ENCODE assay signal across 20 mouse cellular contexts in genomic region chr15:98656982-98657751, GRCm38 (mm10). TPM values are rescaled to one million over a fixed set of nuclear protein-coding genes. Genes with fewer than 3 reads are reported as not detected.
DNase-seq lines count a peak whose midpoint lies in the region; ATAC-seq and TF ChIP-seq lines count a peak whose summit lies in the region.
"Had no signal": no experiment of that assay in that cellular context is flagged by ENCODE, and none has a peak within 500 bp of the region (broad histone marks: within the 10 kb centered on the region; RNA-seq: fewer than 3 reads in every experiment).

No protein-coding gene starts in this region.

- H3K4me1 ChIP-seq in heart, postnatal 0 days (ENCODE audit: control insufficient read depth, insufficient read depth) = no peaks in the 10 kb centered on the region
- peaks cover 8% of the 10 kb centered on the region; the same call in 1 of the 2 replicates for H3K4me1 ChIP-seq in heart, embryonic 12.5 days (replicated peaks)
- no peaks in the 10 kb centered on the region for H3K4me1 ChIP-seq in lung, postnatal 0 days (ENCODE audit: insufficient read depth, low read depth, low read length)
- H3K4me1 ChIP-seq in lung, adult 2 months (ENCODE audit: control insufficient read depth, insufficient read depth, low read length) = no peaks in the 10 kb centered on the region

- no peak overlapping the region for H3K4me2 ChIP-seq in heart, postnatal 0 days (ENCODE audit: low read depth, low read length)
- no peak overlapping the region for H3K4me2 ChIP-seq in heart, embryonic 12.5 days
- no peak overlapping the region for H3K4me2 ChIP-seq in lung, postnatal 0 days (replicated peaks; ENCODE audit: low read depth, low read length)
- H3K4me2 ChIP-seq: forebrain, embryonic 15.5 days; limb, embryonic 13.5 days; midbrain, embryonic 11.5 days had no signal

- no peak for DNase-seq in heart, postnatal 0 days (ENCODE audit: low spot score)
- DNase-seq in lung, postnatal 0 days (ENCODE audit: low spot score) = no peak
- no peak for DNase-seq in lung, adult 2 months
- DNase-seq in R1 (ENCODE audit: low read depth, low spot score) = peak; percentile 61
- no peak for DNase-seq in cerebellum, postnatal 4 days (ENCODE audit: low spot score in 2 of 2)
- DNase-seq in ovary, postnatal 14 days (ENCODE audit: low spot score) = no peak
- DNase-seq in gastrocnemius, adult 2 months = no peak
- DNase-seq: adrenal gland, postnatal 10 days; cerebellum, adult 8-10 months; gastrocnemius, postnatal 10 days; heart, postnatal 36 days; kidney, adult 9 months; lung, postnatal 10 days; thymus, adult 18-20 months had no signal

- no peak overlapping the region for H3K9ac ChIP-seq in heart, postnatal 0 days (replicated peaks; ENCODE audit: low read depth, low read length)
- H3K9ac ChIP-seq in heart, embryonic 12.5 days = no peak overlapping the region
- no peak overlapping the region for H3K9ac ChIP-seq in lung, postnatal 0 days (replicated peaks; ENCODE audit: low read depth)
- H3K9ac ChIP-seq: forebrain, embryonic 15.5 days; limb, embryonic 13.5 days had no signal

- H3K4me3 ChIP-seq in heart, postnatal 0 days (ENCODE audit: low read depth, low read length) = no peak overlapping the region
- no peak overlapping the region for H3K4me3 ChIP-seq in heart, embryonic 12.5 days
- H3K4me3 ChIP-seq in lung, postnatal 0 days (ENCODE audit: low read depth, low read length) = no peak overlapping the region
- H3K4me3 ChIP-seq in lung, adult 2 months (replicated peaks; ENCODE audit: extremely low read depth, low read depth, low read length) = no peak overlapping the region
- H3K4me3 ChIP-seq in gastrocnemius, adult 2 months = no peak overlapping the region
- H3K4me3 ChIP-seq: forebrain, embryonic 15.5 days; left cerebral cortex, adult 2 months; limb, embryonic 13.5 days; myocyte had no signal

- H3K27me3 ChIP-seq in heart, postnatal 0 days (ENCODE audit: control insufficient read depth, insufficient read depth, low read length) = no peaks in the 10 kb centered on the region
- no peaks in the 10 kb centered on the region for H3K27me3 ChIP-seq in heart, embryonic 12.5 days (replicated peaks)
- H3K27me3 ChIP-seq in lung, postnatal 0 days (replicated peaks; ENCODE audit: insufficient read depth, low read length) = no peaks in the 10 kb centered on the region
- H3K27me3 ChIP-seq: forebrain, embryonic 15.5 days; limb, embryonic 13.5 days had no signal

- 83% methylated on average over 15 of the region's 15 CpGs for WGBS in heart, postnatal 0 days
- 88% methylated on average over 15 of the region's 15 CpGs for WGBS in heart, embryonic 12.5 days
- WGBS in lung, postnatal 0 days = 81% methylated on average over 15 of the region's 15 CpGs
- 86% methylated on average over 15 of the region's 15 CpGs for WGBS in lung, adult 2 months

- TF ChIP-seq CTCF in heart, postnatal 0 days (IDR thresholded peaks at IDR 0.05; ENCODE audit: low read depth) = peak; percentile 23
- peak; percentile 28 for TF ChIP-seq CTCF in lung, postnatal 0 days (IDR thresholded peaks at IDR 0.05)
- no peak for TF ChIP-seq CTCF in lung, adult 2 months (IDR thresholded peaks at IDR 0.05; ENCODE audit: insufficient read depth, low read length)
- no peak for TF ChIP-seq CTCF in gastrocnemius, adult 2 months (IDR thresholded peaks at IDR 0.05)

- no peaks in the 10 kb centered on the region for H3K9me3 ChIP-seq in heart, postnatal 0 days (replicated peaks; ENCODE audit: control insufficient read depth, low read length)
- no peaks in the 10 kb centered on the region for H3K9me3 ChIP-seq in heart, embryonic 12.5 days (replicated peaks)
- no peaks in the 10 kb centered on the region for H3K9me3 ChIP-seq in lung, postnatal 0 days (ENCODE audit: low read length)
- H3K9me3 ChIP-seq: forebrain, embryonic 15.5 days; limb, embryonic 13.5 days had no signal

- intact Hi-C loops in gastrocnemius, adult 2 months (cut with DNase I) = no loop called here

- TF ChIP-seq POLR2A in lung, adult 2 months (IDR thresholded peaks at IDR 0.05; ENCODE audit: borderline replicate concordance, extremely low read depth, low read depth, low read length) = no peak

- peaks cover 65% of the 10 kb centered on the region for H3K36me3 ChIP-seq in heart, postnatal 0 days (replicated peaks; ENCODE audit: control insufficient read depth, insufficient read depth, low read length)
- H3K36me3 ChIP-seq in heart, embryonic 12.5 days = peaks cover 81% of the 10 kb centered on the region
- peaks cover 36% of the 10 kb centered on the region for H3K36me3 ChIP-seq in lung, postnatal 0 days (ENCODE audit: insufficient read depth, low read length)

- TF ChIP-seq EP300 in heart, postnatal 0 days (IDR thresholded peaks at IDR 0.05; ENCODE audit: low read depth) = no peak
- TF ChIP-seq EP300 in lung, postnatal 0 days (IDR thresholded peaks at IDR 0.05) = no peak

- no peak overlapping the region for H3K27ac ChIP-seq in heart, postnatal 0 days (ENCODE audit: low read depth)
- no peak overlapping the region for H3K27ac ChIP-seq in heart, embryonic 12.5 days (ENCODE audit: poor library complexity, severe bottlenecking)
- H3K27ac ChIP-seq in lung, postnatal 0 days (ENCODE audit: low read length) = no peak overlapping the region
- H3K27ac ChIP-seq in gastrocnemius, adult 2 months = no peak overlapping the region
- H3K27ac ChIP-seq: forebrain, embryonic 15.5 days; left cerebral cortex, adult 2 months; limb, embryonic 13.5 days had no signal

- ATAC-seq in heart, postnatal 0 days (ENCODE audit: insufficient read depth, low read depth) = no peak
- no peak for ATAC-seq in heart, embryonic 12.5 days (ENCODE audit: insufficient number of reproducible peaks, low FRiP score)
- no peak for ATAC-seq in lung, postnatal 0 days
- ATAC-seq: forebrain, embryonic 15.5 days had no signal

RNA-seq across cellular contexts. Expression of gene Ddx23, which starts 5.5 kb away (rescaled TPM):
- 25.1 and 32.7 TPM in 2 replicates for total RNA-seq in heart, postnatal 0 days (2014; rRNA removed; ENCODE audit: low replicate concordance)
- 11.8 and 12.9 TPM in 2 replicates for polyA plus RNA-seq in heart, postnatal 0 days (2015; fragmentation: Nextera tagmentation; extraction: Ambion mirVana)
- 15.0 and 16.4 TPM in 2 replicates for polyA plus RNA-seq in heart, embryonic 12.5 days (2016; fragmentation: Nextera tagmentation; extraction: Ambion mirVana)
- polyA plus RNA-seq in lung, postnatal 0 days (2015; fragmentation: Nextera tagmentation; extraction: Ambion mirVana) = 14.5 and 17.5 TPM in 2 replicates
- 28.4 and 38.9 TPM in 2 replicates for polyA plus RNA-seq in lung, adult 2 months (2012; rRNA removed)
- total RNA-seq in gastrocnemius, adult 2 months (2021) = 10 to 100 TPM; 66.3 to 67.4 TPM

RNA-seq across cellular contexts. Expression of gene Rnd1, which starts 20.1 kb away (rescaled TPM):
- 7.1 and 13.0 TPM in 2 replicates for total RNA-seq in heart, postnatal 0 days (2014; rRNA removed; ENCODE audit: low replicate concordance)
- polyA plus RNA-seq in heart, postnatal 0 days (2015; fragmentation: Nextera tagmentation; extraction: Ambion mirVana) = 1.0 and 1.1 TPM in 2 replicates
- 0.91 and 1.1 TPM in 2 replicates for polyA plus RNA-seq in heart, embryonic 12.5 days (2016; fragmentation: Nextera tagmentation; extraction: Ambion mirVana)
- 3.1 and 3.9 TPM in 2 replicates for polyA plus RNA-seq in lung, postnatal 0 days (2015; fragmentation: Nextera tagmentation; extraction: Ambion mirVana)
- 19.6 and 23.6 TPM in 2 replicates for polyA plus RNA-seq in lung, adult 2 months (2012; rRNA removed)
- total RNA-seq in gastrocnemius, adult 2 months (2021) = 1 to 10 TPM; 1.2 to 1.5 TPM

RNA-seq across cellular contexts. Expression of gene Cacnb3, which starts 26.5 kb away (rescaled TPM):
- total RNA-seq in heart, postnatal 0 days (2014; rRNA removed; ENCODE audit: low replicate concordance) = 15.6 and 19.4 TPM in 2 replicates
- polyA plus RNA-seq in heart, postnatal 0 days (2015; fragmentation: Nextera tagmentation; extraction: Ambion mirVana) = 5.7 and 6.1 TPM in 2 replicates
- 9.5 and 10.3 TPM in 2 replicates for polyA plus RNA-seq in heart, embryonic 12.5 days (2016; fragmentation: Nextera tagmentation; extraction: Ambion mirVana)
- polyA plus RNA-seq in lung, postnatal 0 days (2015; fragmentation: Nextera tagmentation; extraction: Ambion mirVana) = 7.4 and 10.7 TPM in 2 replicates
- 34.1 and 37.1 TPM in 2 replicates for polyA plus RNA-seq in lung, adult 2 months (2012; rRNA removed)
- total RNA-seq in gastrocnemius, adult 2 months (2021) = 1 to 10 TPM; 1.8 to 2.2 TPM

RNA-seq across cellular contexts. Expression of gene Adcy6, which starts 47.3 kb away (rescaled TPM):
- total RNA-seq in heart, postnatal 0 days (2014; rRNA removed; ENCODE audit: low replicate concordance) = 200 and 216 TPM in 2 replicates
- 29.2 and 33.5 TPM in 2 replicates for polyA plus RNA-seq in heart, postnatal 0 days (2015; fragmentation: Nextera tagmentation; extraction: Ambion mirVana)
- 46.7 and 46.8 TPM in 2 replicates for polyA plus RNA-seq in heart, embryonic 12.5 days (2016; fragmentation: Nextera tagmentation; extraction: Ambion mirVana)
- 9.2 and 12.1 TPM in 2 replicates for polyA plus RNA-seq in lung, postnatal 0 days (2015; fragmentation: Nextera tagmentation; extraction: Ambion mirVana)
- polyA plus RNA-seq in lung, adult 2 months (2012; rRNA removed) = 52.3 and 62.8 TPM in 2 replicates
- total RNA-seq in gastrocnemius, adult 2 months (2021) = 10 to 100 TPM; 22.8 to 23.1 TPM

RNA-seq across cellular contexts. Expression of gene Ccdc65, which starts 50.8 kb away (rescaled TPM):
- total RNA-seq in heart, postnatal 0 days (2014; rRNA removed; ENCODE audit: low replicate concordance) = 0.77 TPM in 1 of 2 replicates, not detected in the other
- 0.25 and 0.86 TPM in 2 replicates for polyA plus RNA-seq in heart, postnatal 0 days (2015; fragmentation: Nextera tagmentation; extraction: Ambion mirVana)
- 0.33 and 0.62 TPM in 2 replicates for polyA plus RNA-seq in heart, embryonic 12.5 days (2016; fragmentation: Nextera tagmentation; extraction: Ambion mirVana)
- 3.7 and 5.1 TPM in 2 replicates for polyA plus RNA-seq in lung, postnatal 0 days (2015; fragmentation: Nextera tagmentation; extraction: Ambion mirVana)
- 3.1 and 3.6 TPM in 2 replicates for polyA plus RNA-seq in lung, adult 2 months (2012; rRNA removed)
- not detected for total RNA-seq in gastrocnemius, adult 2 months (2021)
- total RNA-seq: gastrocnemius, postnatal 10 days had no signal

Comparison
In these comparisons a context has a peak if more than half of its experiments do, and no peak if none do; other contexts are left out.
1. CTCF ChIP-seq: peak in heart, postnatal 0 days (single experiment) and lung, postnatal 0 days (single experiment); none in lung, adult 2 months (single experiment) and gastrocnemius, adult 2 months (single experiment).